Mouse (Mus musculus) Patski (cell line): ENCODE results near the gene Il4ra. TPM values are rescaled to one million over a fixed set of nuclear protein-coding genes. Genes with fewer than 3 reads are reported as not detected.

ENCODE experiments used
- ATAC-seq: fragments of 100-300 bp; one replicate; pipeline ENCODE4 v1.8.0; 2021
- CTCF ChIA-PET: fragments of 350-600 bp; sonication (Branson Sonifier 250); formaldehyde crosslinking; loops from one replicate; lab custom pipeline; 2022; ENCODE audit warnings: inconsistent platforms; lab: Charles Lee
- POLR2A ChIA-PET: fragments of 350-600 bp; sonication (Branson Sonifier 250); formaldehyde crosslinking; loops from one replicate; lab custom pipeline; 2022; ENCODE audit warnings: antibody characterized with exemption, inconsistent platforms; lab: Charles Lee
- DNase-seq: peaks from one replicate; pipeline ENCODE4 v3.0.0-alpha.2; 2011; ENCODE audit warnings: low read depth, low spot score
- H3K27me3 ChIP-seq: fragments of 371-371 bp; one replicate; pipeline ENCODE4 v1.5.1; 2021
- CTCF ChIP-seq: fragments of 100-300 bp; IDR thresholded peaks from one replicate; pipeline ENCODE4 v1.5.1; 2021
- in situ Hi-C: fragments of 300-500 bp; cut with MboI; formaldehyde crosslinking; loops from 3 replicates; pipeline ENCODE4 v1.11.1; 2018; ENCODE audit warnings: low pct_unique_long_range_greater_than_20kb, mixed read lengths
- polyA plus RNA-seq: library from polyadenylated mRNA; unstranded; gene quantifications from one replicate; pipeline ENCODE4 v1.2.3, GENCODE M21; 2021

The Il4ra gene
- polyA plus RNA-seq, 1 experiment from 2014 or later = 16.5 TPM

- DNase-seq (no peak), ATAC-seq (no peak)
- CTCF ChIA-PET = no interaction called here
- H3K27me3 ChIP-seq = no peaks in the 10 kb centered on the region
- TF ChIP-seq CTCF = no peak
- in situ Hi-C loops = no loop called here
- POLR2A ChIA-PET = interaction anchor here (0.6 kb wide), 1 partner anchor 31 kb away, joined by 4 read pairs; no protein-coding TSS in a partner anchor
Observed at GRCm38 (mm10) chr7:125597516-125598347, 45.8 kb downstream of the Il4ra start.

GRCm38 (mm10) chr7:125599373-125599973, 47.6 kb downstream of the Il4ra start:
- CTCF ChIA-PET = no interaction called here
- POLR2A ChIA-PET = no interaction called here
- DNase-seq (no peak), ATAC-seq (no peak)
- no peaks in the 10 kb centered on the region for H3K27me3 ChIP-seq
- TF ChIP-seq CTCF = no peak
- in situ Hi-C loops = no loop called here

- DNase-seq (no peak), ATAC-seq (no peak)
- POLR2A ChIA-PET = no interaction called here
- CTCF ChIA-PET = no interaction called here
- in situ Hi-C loops = no loop called here
- TF ChIP-seq CTCF = no peak
- H3K27me3 ChIP-seq = peaks cover 3% of the 10 kb centered on the region
Observed at GRCm38 (mm10) chr7:125600136-125600535, 48.2 kb downstream of the Il4ra start.

GRCm38 (mm10) chr7:125600612-125601279, 48.8 kb downstream of the Il4ra start:
- ATAC-seq (no peak), DNase-seq (no peak)
- peaks cover 3% of the 10 kb centered on the region for H3K27me3 ChIP-seq
- in situ Hi-C loops = no loop called here
- TF ChIP-seq CTCF = no peak
- ChIA-PET POLR2A (no interaction called here), CTCF (no interaction called here)

GRCm38 (mm10) chr7:125601280-125601670, 49.4 kb downstream of the Il4ra start:
- CTCF ChIA-PET = no interaction called here
- in situ Hi-C loops = no loop called here
- POLR2A ChIA-PET = no interaction called here
- H3K27me3 ChIP-seq = peaks cover 3% of the 10 kb centered on the region
- no peak for ATAC-seq
- no peak for TF ChIP-seq CTCF
- no peak for DNase-seq

- DNase-seq = no peak
- no peak for TF ChIP-seq CTCF
- peaks cover 3% of the 10 kb centered on the region for H3K27me3 ChIP-seq
- no peak for ATAC-seq
- POLR2A ChIA-PET = no interaction called here
- CTCF ChIA-PET = no interaction called here
- in situ Hi-C loops = no loop called here
Observed at GRCm38 (mm10) chr7:125601821-125602448, 50.0 kb downstream of the Il4ra start.

- TF ChIP-seq CTCF = no peak
- ChIA-PET CTCF (no interaction called here), POLR2A (no interaction called here)
- ATAC-seq = no peak
- in situ Hi-C loops = no loop called here
- peaks cover 3% of the 10 kb centered on the region for H3K27me3 ChIP-seq
- DNase-seq = no peak
Observed at GRCm38 (mm10) chr7:125603185-125603631, 51.3 kb downstream of the Il4ra start, which contains the start of gene Il21r. TSS of gene Il21r (plus strand) at chr7:125603429.

- ATAC-seq = no peak
- in situ Hi-C loops = no loop called here
- POLR2A ChIA-PET = no interaction called here
- DNase-seq = no peak
- no peak for TF ChIP-seq CTCF
- CTCF ChIA-PET = no interaction called here
- peaks cover 3% of the 10 kb centered on the region for H3K27me3 ChIP-seq
Observed at GRCm38 (mm10) chr7:125604362-125605319, 52.7 kb downstream of the Il4ra start.

- TF ChIP-seq CTCF = no peak
- ChIA-PET POLR2A (no interaction called here), CTCF (no interaction called here)
- ATAC-seq (no peak), DNase-seq (no peak)
- in situ Hi-C loops = no loop called here
- H3K27me3 ChIP-seq = peaks cover 3% of the 10 kb centered on the region
Observed at GRCm38 (mm10) chr7:125605725-125606139, 53.8 kb downstream of the Il4ra start.
